Mouse (Mus musculus) mouse trophoblast stem cell (cell line): ENCODE measurements around the gene Gm12248.

Experiments
- in situ Hi-C, 2 experiments: fragments of 300-500 bp; cut with MseI, MboI; formaldehyde crosslinking; loops; 2 replicates in 1 of 2; 3 replicates in 1 of 2; pipeline ENCODE4 v1.15.1; 2025

The Gm12248 gene

GRCm38 (mm10) chr11:58093021-58093528 lies at the start of gene Gm12248:
Gene Gm12248 (minus strand): TSS chr11:58093134.
- in situ Hi-C loops = loop anchor here (5.0 to 25.0 kb wide), 3 partner anchors 138 to 281 kb away; partner anchors contain the start of gene Sap30l (in 1 of the 2)

- in situ Hi-C loops = no loop called here
Observed at GRCm38 (mm10) chr11:58139466-58139865, 46.5 kb upstream of the Gm12248 start.

GRCm38 (mm10) chr11:58138821-58139220 lies 45.9 kb upstream of the Gm12248 start:
- in situ Hi-C loops = no loop called here

- in situ Hi-C loops = no loop called here
Observed at GRCm38 (mm10) chr11:58136677-58137076, 43.7 kb upstream of the Gm12248 start.

GRCm38 (mm10) chr11:58135296-58135695 lies 42.4 kb upstream of the Gm12248 start:
- in situ Hi-C loops = no loop called here

DNA sequence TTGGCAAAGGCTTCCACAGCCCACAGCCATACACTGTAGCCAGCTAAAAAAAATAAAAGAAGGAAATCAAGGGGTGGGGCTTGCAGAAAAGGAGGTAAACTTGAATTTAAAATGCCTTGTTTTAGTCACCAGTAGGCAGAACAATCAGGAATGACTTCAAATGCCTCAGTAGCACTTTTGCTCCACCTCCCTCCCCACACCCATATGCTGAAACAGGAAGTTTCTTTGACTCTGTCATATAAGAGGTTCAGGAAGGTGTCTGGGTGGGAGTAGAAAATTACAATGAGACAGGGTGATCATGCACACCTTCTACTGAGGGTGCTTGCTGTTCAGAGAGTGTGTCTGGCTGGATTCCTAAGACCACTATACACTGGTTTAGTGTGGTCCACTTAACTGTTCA lies 41.9 kb upstream of the Gm12248 start:
- in situ Hi-C loops = no loop called here

GRCm38 (mm10) chr11:58132026-58132425 lies 39.1 kb upstream of the Gm12248 start:
- in situ Hi-C loops = no loop called here

DNA sequence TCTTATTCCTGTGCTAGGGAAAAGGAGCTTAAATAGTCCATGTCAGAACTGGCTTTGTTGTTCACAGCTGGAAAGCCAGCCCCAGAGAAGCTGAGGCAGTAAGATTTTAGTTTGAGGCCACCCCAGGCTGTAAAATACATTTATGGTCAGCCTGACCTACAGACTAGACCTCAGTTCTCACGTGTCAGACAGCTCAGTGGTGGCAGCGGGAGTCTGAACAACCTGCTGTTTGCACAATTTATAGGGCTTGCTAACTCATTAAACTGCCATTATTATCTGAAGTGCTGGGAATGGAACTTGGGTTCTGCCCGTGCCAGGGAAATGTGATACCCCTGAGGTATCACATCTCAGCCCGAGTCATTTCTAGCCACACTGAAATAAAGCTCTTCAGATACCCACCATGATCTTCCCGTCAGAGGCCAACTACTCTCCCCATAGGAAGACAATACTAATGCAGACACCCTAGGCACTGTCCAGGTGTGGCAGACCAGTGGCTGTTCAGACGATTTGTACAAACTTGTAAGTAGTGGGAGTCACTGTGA lies 36.4 kb upstream of the Gm12248 start:
- in situ Hi-C loops = no loop called here

DNA sequence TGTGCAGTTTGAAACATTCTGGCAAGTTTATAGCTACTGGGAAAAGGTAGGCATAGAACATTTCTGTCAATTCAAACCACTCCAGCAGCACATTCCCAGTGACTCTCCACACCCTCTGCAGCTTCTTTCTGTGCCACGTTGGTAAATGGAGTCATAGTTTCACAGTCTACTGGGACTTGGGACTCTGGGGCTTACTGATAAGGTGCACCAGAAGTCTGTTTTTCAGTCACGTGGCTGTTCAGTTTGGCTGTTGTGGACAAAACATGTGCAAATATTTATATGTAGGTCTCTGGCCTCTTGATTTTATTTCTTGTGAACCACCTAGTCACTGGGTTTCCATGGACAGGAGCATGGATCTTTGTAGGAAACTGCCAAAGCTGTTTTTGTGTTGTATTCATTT lies 34.6 kb upstream of the Gm12248 start:
- in situ Hi-C loops = no loop called here

GRCm38 (mm10) chr11:58126397-58127160 lies 33.6 kb upstream of the Gm12248 start:
- in situ Hi-C loops = no loop called here

DNA sequence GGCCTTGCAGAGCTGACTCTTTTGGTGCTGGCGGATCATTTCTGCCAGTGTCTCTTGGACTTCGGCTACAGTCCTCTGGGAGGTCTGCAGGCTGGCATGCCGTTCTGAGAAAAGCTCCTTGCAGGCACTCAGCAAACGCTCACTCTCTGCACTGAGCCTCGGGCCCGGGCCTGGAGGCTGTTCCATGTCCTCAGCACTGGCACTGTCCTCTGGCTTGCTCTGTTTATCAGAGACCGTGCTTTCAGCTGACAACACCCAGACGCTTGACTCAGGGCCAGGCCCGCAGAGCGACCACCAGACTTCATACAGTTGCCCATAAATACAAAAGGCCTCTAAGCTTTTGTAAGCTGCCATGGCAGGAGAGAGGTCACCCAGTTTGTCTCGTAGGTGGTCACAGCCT lies 32.1 kb upstream of the Gm12248 start:
- in situ Hi-C loops = no loop called here

- in situ Hi-C loops = no loop called here
Observed at GRCm38 (mm10) chr11:58123711-58124110, 30.8 kb upstream of the Gm12248 start.

GRCm38 (mm10) chr11:58121351-58121750 lies 28.4 kb upstream of the Gm12248 start:
- in situ Hi-C loops = no loop called here

DNA sequence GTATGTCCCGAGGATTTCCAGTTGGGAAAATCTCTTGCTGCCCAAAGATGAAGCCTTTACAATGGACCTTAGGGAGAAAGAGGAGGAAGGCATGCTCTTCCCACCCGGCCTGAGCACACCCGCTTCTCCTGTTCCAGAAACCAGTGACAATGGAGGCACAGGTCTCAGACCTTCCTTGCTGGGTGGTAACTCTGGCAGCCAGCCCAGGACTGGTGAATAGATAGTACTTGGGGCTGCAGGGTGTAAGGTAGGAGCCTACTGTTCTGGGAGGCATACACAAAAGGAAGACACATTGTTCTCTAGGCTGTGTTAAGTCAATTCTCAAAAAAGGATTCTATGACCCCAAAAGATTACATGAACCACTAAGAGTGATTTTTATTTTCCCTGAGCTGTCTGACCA lies 27.7 kb upstream of the Gm12248 start:
- in situ Hi-C loops = no loop called here

DNA sequence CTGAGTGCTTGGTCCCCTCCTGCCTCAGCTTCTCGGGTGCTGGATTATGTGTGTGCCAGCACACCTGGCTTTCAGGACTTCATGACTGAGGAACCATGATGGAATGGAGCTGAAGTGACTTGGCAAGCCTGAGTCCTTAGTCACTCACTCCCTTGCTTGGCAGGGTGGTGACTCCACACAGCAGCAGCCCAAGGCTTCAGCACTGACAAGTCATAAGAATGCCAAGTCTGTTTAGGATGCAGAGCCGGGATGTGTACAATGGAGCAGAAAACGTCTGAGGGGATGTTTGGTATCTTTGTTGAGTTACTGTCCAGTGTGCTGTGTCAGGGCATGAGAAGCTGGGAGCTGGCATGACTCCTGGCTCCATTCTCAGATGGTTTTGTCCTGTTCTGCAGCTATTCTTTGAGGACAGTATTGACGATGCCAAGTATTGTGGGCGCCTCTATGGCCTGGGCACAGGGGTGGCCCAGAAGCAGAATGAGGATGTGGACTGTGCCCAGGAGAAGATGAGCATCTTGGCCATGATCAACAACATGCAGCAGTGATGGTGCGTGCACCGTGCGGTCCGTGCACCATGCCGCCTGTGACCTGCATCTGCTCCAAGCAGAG lies 24.2 kb upstream of the Gm12248 start:
- in situ Hi-C loops = no loop called here

- in situ Hi-C loops = no loop called here
Observed at GRCm38 (mm10) chr11:58116560-58116959, 23.6 kb upstream of the Gm12248 start.

DNA sequence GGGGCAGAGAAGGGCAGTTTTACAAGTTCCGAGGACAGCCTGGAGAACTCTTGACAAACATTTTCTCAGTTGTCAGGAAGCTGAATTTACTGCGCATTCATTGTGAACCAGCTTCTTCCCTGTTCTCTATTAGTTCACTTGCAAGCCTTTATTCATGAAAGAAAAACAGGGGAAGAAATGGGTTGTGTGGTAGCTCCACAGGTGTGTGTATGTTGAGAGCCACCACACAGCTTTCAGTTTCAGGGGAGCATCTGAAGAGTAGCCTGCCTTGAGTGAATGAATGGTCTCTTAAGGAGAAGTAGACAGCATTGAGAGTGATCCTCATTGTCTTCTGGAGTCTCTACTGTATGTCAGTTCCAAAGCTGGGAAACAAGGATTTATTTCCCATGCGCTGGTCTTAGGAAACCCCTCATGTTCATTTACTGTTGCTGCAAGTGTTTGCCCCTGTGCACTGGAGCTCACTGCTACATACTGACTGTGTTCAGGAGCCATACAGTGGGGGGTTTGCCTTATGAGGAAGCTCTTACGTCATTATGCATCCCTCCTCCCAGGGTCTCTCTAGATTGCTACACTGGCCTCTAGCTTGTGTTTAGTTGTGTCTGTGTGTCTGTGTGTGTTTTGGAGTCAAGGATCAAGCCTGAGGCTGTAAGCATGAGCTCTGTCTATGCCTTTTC lies 14.9 kb upstream of the Gm12248 start:
- in situ Hi-C loops = no loop called here

- in situ Hi-C loops = no loop called here
Observed at GRCm38 (mm10) chr11:58107009-58107408, 14.1 kb upstream of the Gm12248 start.

DNA sequence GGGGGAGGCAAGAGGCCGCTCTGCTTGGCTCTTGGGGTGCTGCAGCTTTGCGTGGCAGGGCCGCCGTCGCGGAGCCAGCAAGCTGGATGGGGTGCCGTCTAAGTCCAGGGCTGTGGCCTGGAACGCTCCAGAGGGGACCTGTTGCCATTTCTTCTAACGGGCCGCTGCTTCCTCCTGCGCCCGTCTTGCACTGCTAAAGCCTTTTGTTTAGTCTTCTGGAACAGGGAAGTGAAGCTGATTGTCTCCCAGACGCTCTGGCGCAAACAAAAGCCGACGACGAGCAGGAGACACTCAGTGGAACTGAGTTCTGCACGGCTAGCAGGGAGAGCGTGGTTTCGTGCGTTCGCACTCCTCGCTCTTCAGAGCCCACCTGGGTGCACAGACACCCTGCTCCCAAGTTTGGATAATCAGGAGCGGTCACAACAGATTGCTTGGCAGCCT lies 11.4 kb upstream of the Gm12248 start:
- in situ Hi-C loops = no loop called here

GRCm38 (mm10) chr11:58103697-58104306 lies 10.9 kb upstream of the Gm12248 start, which contains the start of gene Cnot8:
Gene Cnot8 (plus strand): TSS chr11:58104153.
- in situ Hi-C loops = no loop called here

- in situ Hi-C loops = no loop called here
Observed at GRCm38 (mm10) chr11:58103344-58103653, 10.4 kb upstream of the Gm12248 start.
